Mouse (Mus musculus): ENCODE data around the gene Rad9a. TPM values are rescaled to one million over a fixed set of nuclear protein-coding genes. Genes with fewer than 3 reads are reported as not detected.

Gene Rad9a
- polyA plus RNA-seq, 1 experiment from 2014 or later, result 11.3 TPM

- TF ChIP-seq EP300 (optimal IDR thresholded peaks at IDR 0.05) (no peak), CTCF (IDR thresholded peaks at IDR 0.05; ENCODE audit: low read depth) (no peak)
- Histone ChIP-seq H3K36me3 (ENCODE audit: control insufficient read depth, insufficient read depth, low read length) (peaks cover 14% of the 10 kb centered on the region; the same call in 1 of the 2 replicates), H3K9me3 (ENCODE audit: control insufficient read depth, low read length) (no peaks in the 10 kb centered on the region), H3K4me3 (ENCODE audit: low read depth, low read length) (no peak overlapping the region), H3K27ac (replicated peaks) (no peak overlapping the region), H3K27me3 (ENCODE audit: control insufficient read depth, insufficient read depth, low read length) (no peaks in the 10 kb centered on the region), H3K4me2 (replicated peaks; ENCODE audit: low read depth) (no peak overlapping the region), H3K9ac (ENCODE audit: low read length) (no peak overlapping the region), H3K4me1 (replicated peaks; ENCODE audit: control insufficient read depth, insufficient read depth) (no peaks in the 10 kb centered on the region)
- ATAC-seq (ENCODE audit: low FRiP score, low TSS enrichment) (no peak), DNase-seq (ENCODE audit: low spot score) (no peak)
- WGBS, result 74% methylated on average over 5 of the region's 5 CpGs
Observed at GRCm38 (mm10) chr19:4151488-4151860, 50.0 kb downstream of the Rad9a start.

- H3K4me3 ChIP-seq (ENCODE audit: low read depth, low read length), result no peak overlapping the region
- H3K9me3 ChIP-seq (ENCODE audit: control insufficient read depth, low read length), result no peaks in the 10 kb centered on the region
- H3K27me3 ChIP-seq (ENCODE audit: control insufficient read depth, insufficient read depth, low read length), result no peaks in the 10 kb centered on the region
- TF ChIP-seq EP300 (optimal IDR thresholded peaks at IDR 0.05) (no peak), CTCF (IDR thresholded peaks at IDR 0.05; ENCODE audit: low read depth) (no peak)
- H3K27ac ChIP-seq (replicated peaks), result no peak overlapping the region
- peaks cover 12% of the 10 kb centered on the region; the same call in 1 of the 2 replicates for H3K36me3 ChIP-seq (ENCODE audit: control insufficient read depth, insufficient read depth, low read length)
- H3K4me2 ChIP-seq (replicated peaks; ENCODE audit: low read depth), result no peak overlapping the region
- 89% methylated on average over 22 of the region's 22 CpGs for WGBS
- no peak for DNase-seq (ENCODE audit: low spot score)
- no peak for ATAC-seq (ENCODE audit: low FRiP score, low TSS enrichment)
- no peak overlapping the region for H3K9ac ChIP-seq (ENCODE audit: low read length)
- H3K4me1 ChIP-seq (replicated peaks; ENCODE audit: control insufficient read depth, insufficient read depth), result no peaks in the 10 kb centered on the region
Observed at GRCm38 (mm10) chr19:4150567-4151487, 50.6 kb downstream of the Rad9a start.

GRCm38 (mm10) chr19:4149764-4150461, 51.5 kb downstream of the Rad9a start:
- TF ChIP-seq EP300 (optimal IDR thresholded peaks at IDR 0.05) (no peak), CTCF (IDR thresholded peaks at IDR 0.05; ENCODE audit: low read depth) (no peak)
- WGBS, result 91% methylated on average over 17 of the region's 17 CpGs
- no peaks in the 10 kb centered on the region for H3K27me3 ChIP-seq (ENCODE audit: control insufficient read depth, insufficient read depth, low read length)
- H3K9ac ChIP-seq (ENCODE audit: low read length), result no peak overlapping the region
- peak overlapping the region; percentile 91; the same call in 1 of the 2 replicates for H3K4me3 ChIP-seq (ENCODE audit: low read depth, low read length)
- no peak for DNase-seq (ENCODE audit: low spot score)
- no peak; the same call in 1 of the 2 replicates for ATAC-seq (ENCODE audit: low FRiP score, low TSS enrichment)
- H3K36me3 ChIP-seq (ENCODE audit: control insufficient read depth, insufficient read depth, low read length), result peaks cover 11% of the 10 kb centered on the region; the same call in 1 of the 2 replicates
- H3K9me3 ChIP-seq (ENCODE audit: control insufficient read depth, low read length), result no peaks in the 10 kb centered on the region
- no peak overlapping the region for H3K27ac ChIP-seq (replicated peaks)
- H3K4me1 ChIP-seq (replicated peaks; ENCODE audit: control insufficient read depth, insufficient read depth), result no peaks in the 10 kb centered on the region
- peak overlapping the region; percentile 69 for H3K4me2 ChIP-seq (replicated peaks; ENCODE audit: low read depth)

GRCm38 (mm10) chr19:4149283-4149682, 52.2 kb downstream of the Rad9a start:
- ATAC-seq (ENCODE audit: low FRiP score, low TSS enrichment) (peak; percentile 6; the same call in 1 of the 2 replicates), DNase-seq (ENCODE audit: low spot score) (peak; percentile 39)
- 75% methylated on average over 11 of the region's 11 CpGs for WGBS
- Histone ChIP-seq H3K9me3 (ENCODE audit: control insufficient read depth, low read length) (no peaks in the 10 kb centered on the region), H3K27ac (replicated peaks) (peak overlapping the region; percentile 89; the same call in 1 of the 2 replicates), H3K4me2 (replicated peaks; ENCODE audit: low read depth) (peak overlapping the region; percentile 69), H3K36me3 (ENCODE audit: control insufficient read depth, insufficient read depth, low read length) (peaks cover 11% of the 10 kb centered on the region; the same call in 1 of the 2 replicates), H3K27me3 (ENCODE audit: control insufficient read depth, insufficient read depth, low read length) (no peaks in the 10 kb centered on the region), H3K9ac (ENCODE audit: low read length) (peak overlapping the region; percentile 95), H3K4me3 (ENCODE audit: low read depth, low read length) (peak overlapping the region; percentile 91), H3K4me1 (replicated peaks; ENCODE audit: control insufficient read depth, insufficient read depth) (no peaks in the 10 kb centered on the region)
- TF ChIP-seq CTCF (IDR thresholded peaks at IDR 0.05; ENCODE audit: low read depth) (no peak), EP300 (optimal IDR thresholded peaks at IDR 0.05) (no peak)

GRCm38 (mm10) chr19:4148819-4149218, 52.6 kb downstream of the Rad9a start:
- WGBS, result 2% methylated on average over 7 of the region's 8 CpGs
- TF ChIP-seq CTCF (IDR thresholded peaks at IDR 0.05; ENCODE audit: low read depth) (no peak), EP300 (optimal IDR thresholded peaks at IDR 0.05) (no peak)

More at GRCm38 (mm10) chr19:4148819-4149218, 52.6 kb downstream of the Rad9a start:
- no peak for DNase-seq (ENCODE audit: low spot score)
- H3K27ac ChIP-seq (replicated peaks), result peak overlapping the region; percentile 89
- no peaks in the 10 kb centered on the region for H3K4me1 ChIP-seq (replicated peaks; ENCODE audit: control insufficient read depth, insufficient read depth)
- no peaks in the 10 kb centered on the region for H3K9me3 ChIP-seq (ENCODE audit: control insufficient read depth, low read length)
- ATAC-seq (ENCODE audit: low FRiP score, low TSS enrichment), result peak; percentile 15; the same call in 1 of the 2 replicates
- peak overlapping the region; percentile 69 for H3K4me2 ChIP-seq (replicated peaks; ENCODE audit: low read depth)
- H3K36me3 ChIP-seq (ENCODE audit: control insufficient read depth, insufficient read depth, low read length), result peaks cover 11% of the 10 kb centered on the region; the same call in 1 of the 2 replicates
- H3K4me3 ChIP-seq (ENCODE audit: low read depth, low read length), result peak overlapping the region; percentile 91
- no peaks in the 10 kb centered on the region for H3K27me3 ChIP-seq (ENCODE audit: control insufficient read depth, insufficient read depth, low read length)
- peak overlapping the region; percentile 95 for H3K9ac ChIP-seq (ENCODE audit: low read length)

Data from stomach, postnatal 0 days (tissue).